Mouse (Mus musculus): ENCODE data around the gene Bcl2l1.

Gene Bcl2l1

DNA sequence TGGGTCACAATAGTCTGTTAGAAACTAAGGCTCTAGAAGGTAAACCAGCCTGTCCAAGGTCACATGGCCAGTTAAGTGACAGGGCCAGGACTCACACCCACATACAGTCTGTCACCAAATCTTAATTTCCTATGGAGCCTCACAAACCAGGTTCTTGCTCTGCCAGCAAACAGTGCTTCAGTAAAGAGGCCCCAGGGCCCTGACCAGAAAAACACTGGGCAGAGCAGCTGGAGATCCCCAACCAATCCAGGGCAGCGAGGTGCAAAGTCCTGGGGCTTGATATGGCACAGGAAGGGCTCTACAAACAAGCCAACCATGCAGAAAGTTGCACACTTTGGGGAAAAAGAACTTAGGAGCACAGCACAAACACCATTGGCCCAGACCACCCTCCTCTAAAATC lies 3.0 kb downstream of the Bcl2l1 start:
- TF ChIP-seq GATA4 (IDR thresholded peaks at IDR 0.05; ENCODE audit: insufficient replicate concordance, low read length), result no peak

DNA sequence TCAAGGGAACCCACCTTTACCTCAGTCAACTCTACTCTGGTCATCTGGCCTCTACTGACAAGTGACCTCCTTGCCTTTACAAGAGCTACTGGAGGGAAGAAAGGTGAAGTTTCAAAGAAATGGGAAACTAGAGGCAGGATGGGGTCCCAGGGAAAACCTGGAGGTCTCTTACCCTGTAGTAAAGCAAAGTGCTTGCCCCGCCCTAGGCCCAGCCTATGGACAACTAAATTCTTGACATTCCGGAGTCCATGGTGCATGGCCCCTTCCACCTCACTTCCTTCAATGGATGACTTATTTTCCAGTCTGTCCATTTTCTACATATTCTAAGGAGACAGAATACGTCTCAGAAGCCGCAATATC lies 3.5 kb downstream of the Bcl2l1 start:
- no peak for TF ChIP-seq GATA4 (IDR thresholded peaks at IDR 0.05; ENCODE audit: insufficient replicate concordance, low read length)

DNA sequence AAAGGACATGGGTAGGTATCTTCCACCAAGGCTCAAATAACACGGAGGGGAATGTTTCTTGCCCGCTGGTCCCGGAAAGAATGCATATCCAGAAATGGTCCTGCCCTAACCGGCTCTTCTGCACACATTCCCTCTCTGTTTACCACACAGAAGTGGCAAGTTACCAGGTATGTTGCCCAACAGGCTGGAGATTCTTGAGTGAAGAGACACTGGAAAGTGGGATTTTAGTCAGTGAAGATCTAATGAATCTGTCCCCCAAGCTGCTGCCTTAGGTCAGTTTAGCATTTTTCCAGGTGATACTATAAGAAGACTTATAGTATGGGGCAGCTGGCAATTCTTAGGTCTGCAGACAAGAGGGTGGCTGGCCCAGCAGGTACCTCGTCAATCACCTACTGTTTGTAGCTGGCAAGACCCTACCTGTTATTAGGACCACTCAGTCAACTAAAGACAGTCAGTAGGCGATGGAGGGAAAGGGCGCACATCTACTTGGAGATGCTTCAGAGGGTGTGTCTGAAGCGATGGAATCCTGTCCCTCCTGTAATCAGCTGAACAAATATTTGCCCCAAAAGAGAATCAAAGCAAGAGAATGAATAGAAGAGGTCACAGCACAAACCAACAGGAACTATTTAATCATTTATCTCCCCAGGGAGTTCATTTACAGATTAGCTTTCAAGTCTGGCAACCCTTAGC lies 4.1 kb downstream of the Bcl2l1 start:
- TF ChIP-seq GATA4 (IDR thresholded peaks at IDR 0.05; ENCODE audit: insufficient replicate concordance, low read length), result peak; percentile 56; the same call in 1 of the 2 replicates

DNA sequence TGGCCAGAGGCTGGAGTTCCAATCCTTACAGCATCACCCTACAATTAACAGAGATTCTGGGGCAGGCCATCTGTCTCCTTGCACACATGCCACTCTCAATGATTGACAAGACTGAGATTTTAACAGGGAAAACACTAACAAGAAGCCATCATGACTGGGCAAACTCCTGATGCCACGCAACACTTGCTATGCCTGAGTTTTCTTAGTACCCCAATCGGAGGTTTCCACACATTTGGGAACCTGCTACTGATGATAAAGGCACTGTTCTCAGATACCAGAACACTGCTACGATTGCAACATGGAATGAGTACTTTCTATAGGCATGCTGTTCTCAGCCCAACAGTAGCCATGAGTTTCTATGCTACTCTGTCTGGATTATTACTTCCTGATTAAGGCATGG lies 5.0 kb downstream of the Bcl2l1 start:
- TF ChIP-seq GATA4 (IDR thresholded peaks at IDR 0.05; ENCODE audit: insufficient replicate concordance, low read length), result no peak

DNA sequence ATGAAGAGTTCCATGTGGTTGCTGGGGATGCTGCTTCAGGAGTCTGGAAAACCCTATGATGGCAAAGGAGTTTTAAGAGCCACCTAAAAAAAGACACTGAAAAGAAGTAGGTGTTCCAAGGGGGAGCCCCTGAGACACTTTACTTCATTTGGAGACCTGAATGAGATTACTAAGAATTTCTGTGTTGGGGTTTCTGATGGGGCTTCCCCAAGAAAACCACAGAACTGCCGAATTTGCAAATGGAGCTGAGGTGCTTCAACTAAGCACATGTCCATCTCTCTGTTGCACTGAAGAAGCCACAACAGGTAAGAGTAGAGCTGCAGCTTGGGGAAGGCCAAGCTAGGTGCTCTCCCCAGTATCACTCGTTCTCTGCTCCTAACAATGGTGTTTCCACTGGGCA lies 5.8 kb downstream of the Bcl2l1 start:
- no peak for TF ChIP-seq GATA4 (IDR thresholded peaks at IDR 0.05; ENCODE audit: insufficient replicate concordance, low read length)

DNA sequence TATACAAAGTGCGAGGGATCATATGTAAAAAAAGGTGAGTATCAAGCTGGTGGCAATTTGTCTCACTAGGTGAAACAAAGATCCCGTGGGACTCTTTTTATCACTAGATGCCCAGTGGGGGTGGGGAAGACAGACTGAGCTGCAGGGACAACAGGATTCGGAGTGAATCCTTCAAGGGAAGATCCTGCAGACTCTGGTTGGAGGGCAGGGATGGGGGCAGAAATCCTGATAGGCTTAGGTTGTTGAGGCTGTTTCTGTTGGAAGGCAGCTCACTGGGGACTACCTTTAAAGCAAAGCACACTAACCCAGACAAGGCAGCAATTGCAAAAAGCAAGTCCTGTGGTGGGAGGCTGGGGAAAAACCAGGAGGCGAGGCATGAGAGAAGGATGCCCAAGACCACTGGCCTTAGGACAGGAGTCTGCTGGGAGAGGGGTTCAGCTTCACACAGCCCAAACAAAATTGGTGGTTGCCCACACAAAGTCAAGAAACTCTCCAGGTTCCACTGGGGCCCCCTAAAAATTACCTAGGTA lies 6.3 kb downstream of the Bcl2l1 start:
- TF ChIP-seq GATA4 (IDR thresholded peaks at IDR 0.05; ENCODE audit: insufficient replicate concordance, low read length), result no peak

DNA sequence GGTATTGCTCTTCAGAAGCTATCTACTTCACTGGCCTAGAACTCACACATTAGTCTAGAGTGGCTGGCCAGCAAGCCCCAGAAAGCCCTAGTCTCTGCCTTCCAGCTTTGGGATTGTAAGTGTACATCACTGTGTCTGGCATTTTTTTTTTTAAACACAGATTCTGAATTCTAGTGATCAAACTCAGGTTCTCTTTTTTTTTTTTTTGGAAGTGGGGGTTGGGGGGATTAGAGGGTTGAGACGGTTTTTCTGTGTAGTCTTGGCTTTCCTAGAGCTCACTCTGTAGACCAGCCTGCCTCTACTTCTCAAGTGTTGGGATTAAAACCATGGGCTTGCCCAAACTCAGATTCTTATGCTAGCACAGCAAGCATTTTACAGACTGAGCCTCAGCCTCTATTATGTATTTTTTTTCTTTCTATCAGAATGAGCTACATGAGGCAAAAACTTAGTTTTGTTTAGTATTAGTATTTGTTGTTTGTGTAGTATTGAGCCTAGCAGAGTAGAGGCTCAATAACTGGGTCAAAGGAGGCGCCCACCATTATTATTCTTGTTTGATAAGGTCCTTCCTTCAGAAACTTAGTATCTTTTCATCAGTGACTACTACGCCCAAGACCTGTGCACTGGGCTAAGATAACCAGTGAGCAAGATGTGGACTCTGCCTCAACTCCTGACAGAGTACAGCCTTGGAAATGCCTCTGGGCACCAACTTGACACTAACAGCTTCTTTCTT lies 6.9 kb downstream of the Bcl2l1 start:
- TF ChIP-seq GATA4 (IDR thresholded peaks at IDR 0.05; ENCODE audit: insufficient replicate concordance, low read length), result no peak

DNA sequence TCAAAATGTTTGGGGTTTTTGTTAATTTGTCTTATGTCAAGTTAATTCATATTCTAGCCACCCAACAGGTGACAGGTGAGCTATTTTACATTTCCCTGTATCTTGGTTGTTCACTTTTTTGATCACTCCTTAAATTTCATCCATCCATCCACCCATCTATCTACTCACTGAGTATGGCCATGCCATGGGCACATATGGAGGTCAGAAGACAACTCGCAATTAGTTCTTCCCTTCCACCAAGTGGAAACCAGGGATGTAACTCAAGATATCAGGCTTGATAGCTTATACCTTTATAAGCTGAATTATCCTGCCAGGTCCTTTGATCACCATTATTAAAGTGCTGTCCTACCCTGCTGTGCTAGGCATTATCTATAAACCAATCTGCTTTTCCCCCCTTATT lies 7.8 kb downstream of the Bcl2l1 start:
- TF ChIP-seq GATA4 (IDR thresholded peaks at IDR 0.05; ENCODE audit: insufficient replicate concordance, low read length), result no peak

DNA sequence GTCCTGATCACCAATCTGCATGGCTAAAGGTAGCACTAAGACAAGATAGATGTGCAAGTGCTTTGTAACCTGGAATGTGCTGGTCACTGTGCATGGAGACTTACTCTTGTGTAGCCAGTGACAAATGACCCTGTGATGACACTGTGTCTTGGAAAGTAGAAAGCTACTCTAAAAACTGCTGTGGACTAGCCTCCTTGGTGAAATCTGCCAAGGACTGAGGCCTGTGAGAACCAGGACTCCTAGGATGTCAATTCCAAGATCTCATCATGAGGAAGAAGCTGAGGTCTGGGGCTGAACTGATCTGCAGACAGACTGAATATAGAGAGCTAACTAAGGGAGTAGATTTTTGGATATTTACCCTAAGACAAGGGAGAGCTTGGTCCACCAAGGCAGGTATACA lies 10.0 kb downstream of the Bcl2l1 start:
- no peak for TF ChIP-seq GATA4 (IDR thresholded peaks at IDR 0.05; ENCODE audit: insufficient replicate concordance, low read length)

DNA sequence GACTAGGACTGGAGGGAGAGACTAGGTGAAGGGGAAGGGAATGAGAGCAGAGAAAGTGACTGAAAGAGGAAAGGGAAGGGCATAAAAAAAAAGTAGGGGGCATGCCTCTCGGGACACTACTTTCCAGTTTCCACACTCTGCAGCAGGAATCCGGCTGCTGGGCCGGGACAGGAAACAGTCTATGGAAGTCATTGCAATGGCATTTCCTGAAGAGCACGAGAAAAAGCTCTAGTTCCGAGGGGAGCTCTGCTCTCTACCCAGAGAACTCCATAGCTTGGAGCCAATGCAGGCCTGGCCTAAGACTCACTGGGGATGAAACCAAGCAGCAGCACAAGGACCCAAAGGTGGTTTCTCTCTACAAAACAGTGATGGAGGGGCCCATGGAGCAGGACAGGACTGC lies 10.5 kb downstream of the Bcl2l1 start:
- TF ChIP-seq GATA4 (IDR thresholded peaks at IDR 0.05; ENCODE audit: insufficient replicate concordance, low read length), result no peak

DNA sequence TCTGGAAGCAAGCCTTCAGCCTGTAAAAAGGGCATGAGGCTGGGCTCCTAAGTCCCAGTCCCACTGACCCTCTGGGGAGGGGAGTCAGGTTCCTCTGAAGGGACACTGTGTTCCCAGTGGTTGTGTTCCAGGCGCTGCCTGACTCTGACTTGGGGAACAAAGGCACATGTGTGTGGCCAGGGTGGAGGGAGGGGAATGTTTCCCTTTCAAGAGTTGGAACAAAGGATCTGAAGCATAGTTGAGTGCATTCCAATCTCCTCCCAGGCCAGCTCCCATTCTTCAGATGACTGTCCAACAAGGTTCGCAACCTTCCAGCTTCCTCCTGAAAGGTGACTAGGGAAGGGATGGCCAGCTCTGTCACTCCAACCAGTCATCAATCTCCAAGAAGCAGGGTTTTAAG lies 11.2 kb downstream of the Bcl2l1 start:
- TF ChIP-seq GATA4 (IDR thresholded peaks at IDR 0.05; ENCODE audit: insufficient replicate concordance, low read length), result no peak

DNA sequence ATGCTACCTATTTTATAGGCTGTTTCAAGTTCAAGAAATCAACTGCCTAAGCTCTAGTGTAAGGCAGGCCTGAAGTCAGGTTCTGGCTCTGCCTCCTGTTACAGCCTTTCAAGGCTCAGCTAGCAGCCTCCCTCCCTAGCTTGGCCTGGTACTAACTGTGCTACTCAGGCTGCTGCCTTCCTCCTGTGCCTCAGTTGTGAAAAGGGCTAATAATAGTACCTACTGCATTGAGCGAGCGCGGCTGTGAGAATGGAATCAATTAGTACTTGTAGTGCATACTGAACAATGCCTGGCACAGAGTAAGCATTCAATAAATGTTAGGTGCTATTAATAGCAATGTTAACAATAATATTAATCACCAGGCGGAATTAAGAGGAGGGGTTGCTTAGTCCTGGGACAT lies 11.6 kb downstream of the Bcl2l1 start:
- TF ChIP-seq GATA4 (IDR thresholded peaks at IDR 0.05; ENCODE audit: insufficient replicate concordance, low read length), result no peak

DNA sequence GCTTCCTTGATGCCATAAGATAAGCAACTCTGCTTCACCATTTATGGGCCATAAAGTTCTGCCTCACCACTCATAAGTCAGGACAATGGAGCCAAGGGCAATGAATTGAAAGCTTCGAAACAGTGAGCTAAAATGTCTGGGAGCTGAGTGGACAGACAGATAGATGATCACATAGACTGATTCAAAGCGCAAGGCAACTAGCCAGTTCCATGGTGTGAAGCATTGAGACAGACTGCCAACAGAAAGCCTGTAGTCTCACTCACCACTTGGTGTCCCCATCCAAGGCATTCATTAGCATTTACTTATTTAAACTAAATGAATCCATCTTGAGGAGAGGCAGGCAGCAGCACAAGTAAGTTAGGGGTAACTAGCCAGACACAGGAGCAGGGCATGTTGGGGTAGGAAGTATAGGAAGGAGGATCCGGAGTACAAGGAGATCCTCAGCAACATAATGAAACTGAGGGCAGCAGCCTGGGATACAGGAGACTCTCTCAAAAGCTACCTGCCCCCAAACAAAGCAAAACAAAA lies 12.4 kb downstream of the Bcl2l1 start:
- TF ChIP-seq GATA4 (IDR thresholded peaks at IDR 0.05; ENCODE audit: insufficient replicate concordance, low read length), result no peak

DNA sequence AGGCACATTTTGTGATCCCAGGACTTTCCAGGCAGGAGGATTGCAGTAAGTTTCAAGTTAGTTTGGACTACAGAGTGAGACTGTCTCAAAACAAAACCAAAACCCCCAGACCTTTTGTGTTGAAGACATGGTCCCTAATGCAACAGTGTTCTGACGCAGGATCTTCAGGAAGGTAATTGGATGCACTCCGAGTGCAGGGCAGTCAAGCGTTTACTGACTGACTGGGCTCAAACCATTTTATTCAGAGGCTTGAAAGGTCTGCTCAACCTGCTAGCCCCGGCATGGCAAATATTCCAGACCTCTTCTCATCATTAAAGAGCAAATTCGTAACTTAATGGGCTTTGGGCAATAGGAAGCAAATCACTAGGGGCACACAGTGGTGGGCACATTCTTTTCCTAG lies 12.8 kb downstream of the Bcl2l1 start:
- TF ChIP-seq GATA4 (IDR thresholded peaks at IDR 0.05; ENCODE audit: insufficient replicate concordance, low read length), result no peak

DNA sequence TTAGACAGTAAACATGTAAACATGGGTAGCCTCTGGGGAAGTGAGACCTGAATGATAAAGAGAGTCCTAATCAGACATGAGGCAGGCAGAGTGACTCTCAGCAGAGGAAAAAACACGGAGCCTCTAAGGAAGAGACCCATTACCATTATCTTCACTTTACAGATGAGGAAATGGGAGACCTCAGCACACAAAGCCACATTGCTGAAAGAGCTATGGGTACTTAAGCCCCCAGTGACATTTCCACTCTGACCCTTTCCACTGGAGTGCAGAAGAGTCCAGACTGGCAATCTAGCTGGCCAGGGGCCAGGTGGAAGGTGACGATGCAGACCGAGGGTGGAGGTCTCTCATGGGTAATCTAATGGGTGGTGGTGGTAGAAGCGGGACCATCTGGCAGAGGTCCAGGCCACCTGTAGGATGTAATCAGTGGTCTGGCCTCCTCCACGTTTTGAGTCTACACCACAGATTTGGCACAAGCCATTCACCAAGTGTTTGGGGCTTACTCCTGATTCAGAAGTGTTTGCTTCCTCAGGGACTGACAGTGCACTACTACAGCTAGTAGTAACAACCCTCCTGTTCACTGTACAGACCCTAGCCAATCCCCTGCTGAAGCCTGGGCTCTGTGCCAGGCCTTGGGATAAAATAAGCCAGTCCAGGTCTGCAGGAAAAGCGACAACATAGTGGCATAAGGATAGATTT lies 13.8 kb downstream of the Bcl2l1 start:
- peak; percentile 83 for TF ChIP-seq GATA4 (IDR thresholded peaks at IDR 0.05; ENCODE audit: insufficient replicate concordance, low read length)
